Mouse (Mus musculus): ENCODE results near the gene Ppp2r5a.

- TF ChIP-seq MYOD1 (IDR thresholded peaks at IDR 0.05; ENCODE audit: control insufficient read depth in 1 of 3, insufficient read length in 2 of 3, low read depth in 2 of 3) (no peak), MAX (IDR thresholded peaks at IDR 0.05; ENCODE audit: low read depth) (no peak), POLR2A (IDR thresholded peaks at IDR 0.05; ENCODE audit: insufficient read length, low read depth) (no peak), E2F4 (IDR thresholded peaks at IDR 0.05; ENCODE audit: insufficient read depth) (no peak), TCF12 (IDR thresholded peaks at IDR 0.05; ENCODE audit: insufficient read depth, poor library complexity, severe bottlenecking) (no peak), POLR2AphosphoS2 (IDR thresholded peaks at IDR 0.05; ENCODE audit: insufficient read length, low read depth) (no peak), USF1 (IDR thresholded peaks at IDR 0.05; ENCODE audit: low read depth) (no peak)
Measured at GRCm38 (mm10) chr1:191403074-191403473, at the start of gene Ppp2r5a.

All from myocyte (in vitro differentiated cells).